Mouse (Mus musculus) limb, embryonic 11.5 days (tissue): ENCODE results near the gene Tex261. TPM values are rescaled to one million over a fixed set of nuclear protein-coding genes. Genes with fewer than 3 reads are reported as not detected.
A peak's percentile ranks its signal among the peaks of the same experiment; 100 is the strongest.

Source experiments
- ATAC-seq: fragments of 200-750 bp; cut with Nextera tagmentation; 2 replicates; pipeline ENCODE4 v1.8.0; 2017; ENCODE audit warnings: low read depth; ENCODE audit not compliant: insufficient number of reproducible peaks, low FRiP score, low TSS enrichment
- DNase-seq: peaks from one replicate; pipeline ENCODE4 v3.0.0-alpha.2; 2015; ENCODE audit warnings: low spot score
- H3K27ac ChIP-seq: fragments of 300-500 bp; sonication (generic); replicated peaks from 2 replicates; pipeline ENCODE4 v1.5.1; 2014; ENCODE audit warnings: low read depth, mild to moderate bottlenecking, low read length
- H3K27me3 ChIP-seq: fragments of 300-500 bp; sonication (generic); 2 replicates; pipeline ENCODE4 v1.6.1; 2014; ENCODE audit warnings: mild to moderate bottlenecking, low read length, mixed read lengths; ENCODE audit not compliant: control insufficient read depth, insufficient read depth
- H3K36me3 ChIP-seq: fragments of 300-500 bp; sonication (generic); 2 replicates; pipeline ENCODE4 v1.6.1; 2014; ENCODE audit warnings: mild to moderate bottlenecking, low read length, moderate library complexity, mixed read lengths; ENCODE audit not compliant: control insufficient read depth, insufficient read depth
- H3K4me1 ChIP-seq: fragments of 300-500 bp; sonication (generic); 2 replicates; pipeline ENCODE4 v1.6.1; 2014; ENCODE audit warnings: low read length, mixed read lengths; ENCODE audit not compliant: control insufficient read depth, insufficient read depth
- H3K4me2 ChIP-seq: fragments of 300-500 bp; sonication (generic); 2 replicates; pipeline ENCODE4 v1.6.1; 2014; ENCODE audit warnings: low read depth, mild to moderate bottlenecking, moderate library complexity; ENCODE audit not compliant: severe bottlenecking
- H3K4me3 ChIP-seq: fragments of 300-500 bp; sonication (generic); 2 replicates; pipeline ENCODE4 v1.5.1; 2014; ENCODE audit warnings: low read depth, low read length
- H3K9ac ChIP-seq: fragments of 300-500 bp; sonication (generic); 2 replicates; pipeline ENCODE4 v1.6.1; 2014; ENCODE audit warnings: mild to moderate bottlenecking, low read length
- H3K9me3 ChIP-seq: fragments of 300-500 bp; sonication (generic); 2 replicates; pipeline ENCODE4 v1.6.1; 2016; ENCODE audit warnings: low read length; ENCODE audit not compliant: control insufficient read depth
- WGBS: fragments of 180-500 bp; shearing (Covaris S2); extraction: QIAGEN DNeasy Blood & Tissue Kit; methylation state at CpG from one replicate; pipeline ENCODE4 v1.1.7; 2014; 5-methylcytosine and 5-hydroxymethylcytosine counted together
- polyA plus RNA-seq: library from polyadenylated mRNA; unstranded; fragments of >200 nt; fragmentation: Nextera tagmentation; extraction: Ambion mirVana; gene quantifications from 2 replicates; pipeline ENCODE4 v1.2.1, GENCODE M21; 2014

Gene Tex261
- polyA plus RNA-seq, 1 experiment from 2014 or later: 62.2 TPM

GRCm38 (mm10) chr6:83729350-83729970, 46.2 kb downstream of the Tex261 start:
- H3K4me2 ChIP-seq: no peak overlapping the region
- no peak for ATAC-seq
- no peaks in the 10 kb centered on the region for H3K36me3 ChIP-seq
- no peak overlapping the region for H3K27ac ChIP-seq
- no peak for DNase-seq
- H3K4me3 ChIP-seq: no peak overlapping the region
- 68% methylated on average over 14 of the region's 14 CpGs for WGBS
- H3K27me3 ChIP-seq: no peaks in the 10 kb centered on the region
- H3K4me1 ChIP-seq: no peaks in the 10 kb centered on the region
- no peak overlapping the region for H3K9ac ChIP-seq
- no peaks in the 10 kb centered on the region for H3K9me3 ChIP-seq

- no peak overlapping the region for H3K27ac ChIP-seq
- no peak for ATAC-seq
- H3K9me3 ChIP-seq: no peaks in the 10 kb centered on the region
- no peak overlapping the region for H3K9ac ChIP-seq
- no peaks in the 10 kb centered on the region for H3K4me1 ChIP-seq
- no peak overlapping the region for H3K4me3 ChIP-seq
- H3K27me3 ChIP-seq: no peaks in the 10 kb centered on the region
- H3K4me2 ChIP-seq: no peak overlapping the region
- 86% methylated on average over 3 of the region's 3 CpGs for WGBS
- H3K36me3 ChIP-seq: no peaks in the 10 kb centered on the region
- DNase-seq: peak; percentile 67
Measured at GRCm38 (mm10) chr6:83728488-83728887, 47.1 kb downstream of the Tex261 start.

- H3K9me3 ChIP-seq: no peaks in the 10 kb centered on the region
- ATAC-seq (no peak), DNase-seq (no peak)
- no peaks in the 10 kb centered on the region for H3K36me3 ChIP-seq
- H3K4me1 ChIP-seq: no peaks in the 10 kb centered on the region
- no peak overlapping the region for H3K27ac ChIP-seq
- H3K4me3 ChIP-seq: no peak overlapping the region
- 39% methylated on average over 4 of the region's 4 CpGs for WGBS
- H3K4me2 ChIP-seq: no peak overlapping the region
- peaks cover 2% of the 10 kb centered on the region for H3K27me3 ChIP-seq
- no peak overlapping the region for H3K9ac ChIP-seq
Measured at GRCm38 (mm10) chr6:83727178-83727577, 48.4 kb downstream of the Tex261 start.

GRCm38 (mm10) chr6:83722526-83722925, 53.1 kb downstream of the Tex261 start:
- WGBS: 12% methylated on average over 6 of the region's 6 CpGs
- Histone ChIP-seq H3K4me2 (no peak overlapping the region), H3K4me3 (no peak overlapping the region), H3K27ac (no peak overlapping the region), H3K9ac (no peak overlapping the region), H3K27me3 (peaks cover 34% of the 10 kb centered on the region), H3K9me3 (no peaks in the 10 kb centered on the region), H3K36me3 (no peaks in the 10 kb centered on the region), H3K4me1 (no peaks in the 10 kb centered on the region)
- DNase-seq (no peak), ATAC-seq (no peak)

Other genes with a start within 250 kb of the Tex261 start
- gene Actg2, start 239.5 kb downstream of the Tex261 start, polyA plus RNA-seq: 0.76 and 0.87 TPM in 2 replicates
- 18.4 and 19.1 TPM in 2 replicates for gene Stambp, start 203.1 kb downstream of the Tex261 start, polyA plus RNA-seq
- not detected in 2 replicates for gene Clec4f, start 119.6 kb downstream of the Tex261 start, polyA plus RNA-seq
- gene Cd207, start 98.0 kb downstream of the Tex261 start, polyA plus RNA-seq: not detected in 2 replicates
- gene Vax2, start 64.5 kb downstream of the Tex261 start, polyA plus RNA-seq: 1.5 and 2.7 TPM in 2 replicates
- 0.27 TPM in 1 of 2 replicates, not detected in the other for gene Atp6v1b1, start 32.8 kb downstream of the Tex261 start, polyA plus RNA-seq
- gene Ankrd53, start 13.2 kb downstream of the Tex261 start, polyA plus RNA-seq: 0.16 TPM in 1 of 2 replicates, not detected in the other
- 23.6 and 25.8 TPM in 2 replicates for gene Nagk, start 19.2 kb upstream of the Tex261 start, polyA plus RNA-seq
- 18.5 and 24.1 TPM in 2 replicates for gene Paip2b, start 55.9 kb upstream of the Tex261 start, polyA plus RNA-seq
- 84.2 and 93.5 TPM in 2 replicates for gene Zfp638, start 91.3 kb upstream of the Tex261 start, polyA plus RNA-seq
- gene Dysf, start 232.8 kb upstream of the Tex261 start, polyA plus RNA-seq: 16.7 and 17.9 TPM in 2 replicates